Mouse (Mus musculus) kidney, adult 2 months (tissue): ENCODE measurements around the gene Ccdc169.

ENCODE experiments used
- CTCF ChIP-seq: fragments of 200-500 bp; conservative IDR thresholded peaks from 2 replicates; pipeline ENCODE4 v1.5.1; 2011; ENCODE audit warnings: low read depth, mild to moderate bottlenecking, control low read depth, low read length, moderate library complexity, mixed read lengths; ENCODE audit not compliant: insufficient read depth, insufficient read length
- POLR2A ChIP-seq: fragments of 200-500 bp; IDR thresholded peaks from one replicate; pipeline ENCODE4 v1.6.1; 2011; ENCODE audit warnings: low read depth, low read length, control low read depth

- TF ChIP-seq POLR2A, result no peak
- no peak for TF ChIP-seq CTCF
Observed at GRCm38 (mm10) chr3:55093161-55093560, 44.0 kb upstream of the Ccdc169 start.
